9 mouse cellular contexts compared by ENCODE assay signal in genomic region chr16:17809711-17810110, GRCm38 (mm10). TPM values are rescaled to one million over a fixed set of nuclear protein-coding genes. Genes with fewer than 3 reads are reported as not detected.
DNase-seq lines count a peak whose midpoint lies in the region; ATAC-seq lines count a peak whose summit lies in the region.
"Had no signal": no experiment of that assay in that cellular context is flagged by ENCODE, and none has a peak within 500 bp of the region (broad histone marks: within the 10 kb centered on the region; RNA-seq: fewer than 3 reads in every experiment).

No protein-coding gene starts in this region.

- H3K9ac ChIP-seq in intestine, embryonic 15.5 days, result no peak overlapping the region
- peak overlapping the region; percentile 34; the same call in 1 of the 2 replicates for H3K9ac ChIP-seq in neural tube, embryonic 13.5 days

- peak; percentile 20; the same call in 1 of the 2 replicates for ATAC-seq in intestine, embryonic 15.5 days
- ATAC-seq in neural tube, embryonic 13.5 days (ENCODE audit: low read depth), result no peak

- H3K36me3 ChIP-seq in intestine, embryonic 15.5 days, result no peaks in the 10 kb centered on the region
- H3K36me3 ChIP-seq in neural tube, embryonic 13.5 days, result no peaks in the 10 kb centered on the region

- no peak overlapping the region for H3K4me2 ChIP-seq in intestine, embryonic 15.5 days (replicated peaks)
- no peak overlapping the region for H3K4me2 ChIP-seq in neural tube, embryonic 13.5 days

- peaks cover 27% of the 10 kb centered on the region for H3K27me3 ChIP-seq in intestine, embryonic 15.5 days (replicated peaks)
- H3K27me3 ChIP-seq in neural tube, embryonic 13.5 days, result peaks cover 63% of the 10 kb centered on the region

- WGBS in intestine, embryonic 15.5 days, result 26% methylated on average over 7 of the region's 7 CpGs
- 20% methylated on average over 7 of the region's 7 CpGs for WGBS in neural tube, embryonic 13.5 days

- H3K4me3 ChIP-seq in intestine, embryonic 15.5 days (replicated peaks), result no peak overlapping the region
- H3K4me3 ChIP-seq in neural tube, embryonic 13.5 days, result no peak overlapping the region
- H3K4me3 ChIP-seq: megakaryocyte, embryonic 14.5 days had no signal

- H3K27ac ChIP-seq in intestine, embryonic 15.5 days, result peak overlapping the region; percentile 68
- H3K27ac ChIP-seq in neural tube, embryonic 13.5 days (replicated peaks), result peak overlapping the region; percentile 56

- DNase-seq in urinary bladder, postnatal 14 days (ENCODE audit: low spot score), result peak; percentile 37
- DNase-seq in urinary bladder, postnatal 10 days (ENCODE audit: low spot score), result no peak
- DNase-seq in gastrocnemius, postnatal 10 days, result peak; percentile 73
- DNase-seq in natural killer cell, adult 2 months (ENCODE audit: low spot score in 2 of 2), result no peak
- no peak for DNase-seq in urinary bladder, postnatal 36 days (ENCODE audit: low spot score in 2 of 2)
- no peak for DNase-seq in cerebellum, adult 18-20 months

- peaks cover 40% of the 10 kb centered on the region for H3K4me1 ChIP-seq in intestine, embryonic 15.5 days (replicated peaks)
- H3K4me1 ChIP-seq in neural tube, embryonic 13.5 days (replicated peaks), result peaks cover 40% of the 10 kb centered on the region

- no peaks in the 10 kb centered on the region for H3K9me3 ChIP-seq in intestine, embryonic 15.5 days
- no peaks in the 10 kb centered on the region for H3K9me3 ChIP-seq in neural tube, embryonic 13.5 days
- H3K9me3 ChIP-seq: megakaryocyte, embryonic 14.5 days had no signal

RNA-seq across cellular contexts. Expression of gene Scarf2, which starts 12.6 kb away (rescaled TPM):
- 10 to 100 TPM; 17.3 to 25.4 TPM for total RNA-seq in gastrocnemius, postnatal 10 days (2021)
- polyA plus RNA-seq in intestine, embryonic 15.5 days (2015; fragmentation: Nextera tagmentation; extraction: Ambion mirVana), result 11.5 and 11.7 TPM in 2 replicates
- 3.4 and 3.7 TPM in 2 replicates for polyA plus RNA-seq in neural tube, embryonic 13.5 days (2015; fragmentation: Nextera tagmentation; extraction: Ambion mirVana)

RNA-seq across cellular contexts. Expression of gene B830017H08Rik, which starts 23.2 kb away (rescaled TPM):
- not detected for total RNA-seq in gastrocnemius, postnatal 10 days (2021)
- polyA plus RNA-seq in intestine, embryonic 15.5 days (2015; fragmentation: Nextera tagmentation; extraction: Ambion mirVana), result not detected in 2 replicates
- polyA plus RNA-seq in neural tube, embryonic 13.5 days (2015; fragmentation: Nextera tagmentation; extraction: Ambion mirVana), result 1.7 and 1.9 TPM in 2 replicates

RNA-seq across cellular contexts. Expression of gene Car15, which starts 28.5 kb away (rescaled TPM):
- total RNA-seq in gastrocnemius, postnatal 10 days (2021), result 1 to 10 TPM; 1.0 to 2.1 TPM
- 2.0 and 3.1 TPM in 2 replicates for polyA plus RNA-seq in intestine, embryonic 15.5 days (2015; fragmentation: Nextera tagmentation; extraction: Ambion mirVana)
- 3.2 and 5.8 TPM in 2 replicates for polyA plus RNA-seq in neural tube, embryonic 13.5 days (2015; fragmentation: Nextera tagmentation; extraction: Ambion mirVana)

RNA-seq across cellular contexts. Expression of gene Klhl22, which starts 50.3 kb away (rescaled TPM):
- total RNA-seq in gastrocnemius, postnatal 10 days (2021), result 10 to 100 TPM; 22.5 to 28.3 TPM
- 52.3 and 55.6 TPM in 2 replicates for polyA plus RNA-seq in intestine, embryonic 15.5 days (2015; fragmentation: Nextera tagmentation; extraction: Ambion mirVana)
- polyA plus RNA-seq in neural tube, embryonic 13.5 days (2015; fragmentation: Nextera tagmentation; extraction: Ambion mirVana), result 76.2 and 77.1 TPM in 2 replicates

Comparison
In these comparisons a context has a peak if more than half of its experiments do, and no peak if none do; other contexts are left out.
1. DNase-seq: peak in urinary bladder, postnatal 14 days (single experiment) and gastrocnemius, postnatal 10 days (single experiment); none in urinary bladder, postnatal 10 days (single experiment), natural killer cell, adult 2 months (0 of 2), urinary bladder, postnatal 36 days (0 of 2) and cerebellum, adult 18-20 months (0 of 2).